Mouse (Mus musculus): ENCODE data around the gene Gm45753. TPM values are rescaled to one million over a fixed set of nuclear protein-coding genes. Genes with fewer than 3 reads are reported as not detected.
A peak's percentile ranks its signal among the peaks of the same experiment; 100 is the strongest.

Gm45753 gene
- 0.43 and 0.71 TPM in 2 replicates for polyA plus RNA-seq (2015; fragmentation: Nextera tagmentation; extraction: Ambion mirVana)

DNA sequence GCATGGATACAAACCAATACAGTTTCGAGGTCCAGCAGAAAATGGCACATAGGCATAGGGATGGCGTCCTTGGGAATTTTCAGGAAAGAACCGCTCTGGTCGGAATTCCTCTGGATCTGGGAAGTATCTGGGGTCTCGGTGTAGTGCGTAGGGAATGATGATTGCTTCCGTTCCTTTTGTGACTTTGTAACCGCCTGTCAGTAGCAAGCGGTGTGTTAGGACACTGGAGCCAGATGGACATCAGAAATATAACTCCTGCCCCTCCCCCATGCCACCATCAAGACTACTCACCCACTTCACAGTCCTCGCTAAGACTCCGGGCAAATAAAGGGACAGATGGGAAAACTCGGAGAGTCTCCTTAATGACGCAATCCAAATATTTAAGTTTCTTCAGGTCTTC, at the start of gene Gm45753:
Gm45753 (minus strand) TSS at position 101 of the 400 bp plus-strand sequence.
- H3K4me2 ChIP-seq (ENCODE audit: low read length): no peak within 1 kb of the TSS
- no peak within 1 kb of the TSS for H3K4me3 ChIP-seq (replicated peaks; ENCODE audit: low read depth, low read length)
- H3K27me3 ChIP-seq (ENCODE audit: insufficient read depth, low read length): no peaks in the 10 kb centered on the region
- H3K27ac ChIP-seq: no peak within 1 kb of the TSS
- WGBS: 83% methylated on average over 13 of the region's 13 CpGs
- no peaks in the 10 kb centered on the region for H3K36me3 ChIP-seq (ENCODE audit: insufficient read depth, low read length)
- TF ChIP-seq CTCF (IDR thresholded peaks at IDR 0.05; ENCODE audit: low read depth): no peak
- no peak for ATAC-seq (replicated peaks; ENCODE audit: low FRiP score, low read depth)
- no peak within 1 kb of the TSS for H3K9ac ChIP-seq (ENCODE audit: low read depth, low read length)
- H3K4me1 ChIP-seq (replicated peaks; ENCODE audit: insufficient read depth, low read length): no peaks in the 10 kb centered on the region
- no peaks in the 10 kb centered on the region for H3K9me3 ChIP-seq (replicated peaks; ENCODE audit: low read length)
- DNase-seq (ENCODE audit: low spot score): no peak

DNA sequence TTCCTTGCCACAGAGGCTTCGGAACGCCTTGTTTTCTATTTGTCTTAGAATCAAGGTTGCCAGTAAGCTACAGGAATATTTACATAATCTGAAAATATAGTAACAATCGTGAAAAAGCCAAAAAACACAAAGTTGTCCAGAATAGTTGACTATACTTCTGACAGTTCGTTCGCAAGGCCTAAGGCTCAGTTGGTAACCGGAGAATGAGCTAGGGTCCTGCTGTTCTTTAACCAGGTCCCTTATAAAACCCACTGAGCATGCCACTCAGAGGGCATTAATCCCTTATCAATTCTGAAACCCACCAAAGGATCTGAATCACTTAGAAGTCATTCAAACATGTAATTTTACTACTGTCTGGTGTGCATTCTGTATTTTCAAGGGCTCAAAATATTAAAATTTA, 47.5 kb upstream of the Gm45753 start:
- Histone ChIP-seq H3K4me2 (ENCODE audit: low read length) (no peak overlapping the region), H3K9me3 (replicated peaks; ENCODE audit: low read length) (no peaks in the 10 kb centered on the region), H3K27ac (peak overlapping the region; percentile 51; the same call in 1 of the 2 replicates), H3K9ac (ENCODE audit: low read depth, low read length) (no peak overlapping the region), H3K4me1 (replicated peaks; ENCODE audit: insufficient read depth, low read length) (0 out of 2 replicates have a peak, but pooled peaks cover 8% of the 10 kb centered on the region), H3K27me3 (ENCODE audit: insufficient read depth, low read length) (no peaks in the 10 kb centered on the region), H3K36me3 (ENCODE audit: insufficient read depth, low read length) (peaks cover 10% of the 10 kb centered on the region; the same call in 1 of the 2 replicates), H3K4me3 (replicated peaks; ENCODE audit: low read depth, low read length) (no peak overlapping the region)
- ATAC-seq (replicated peaks; ENCODE audit: low FRiP score, low read depth) (no peak), DNase-seq (ENCODE audit: low spot score) (no peak)
- TF ChIP-seq CTCF (IDR thresholded peaks at IDR 0.05; ENCODE audit: low read depth): no peak
- WGBS: 60% methylated on average over 6 of the region's 6 CpGs

DNA sequence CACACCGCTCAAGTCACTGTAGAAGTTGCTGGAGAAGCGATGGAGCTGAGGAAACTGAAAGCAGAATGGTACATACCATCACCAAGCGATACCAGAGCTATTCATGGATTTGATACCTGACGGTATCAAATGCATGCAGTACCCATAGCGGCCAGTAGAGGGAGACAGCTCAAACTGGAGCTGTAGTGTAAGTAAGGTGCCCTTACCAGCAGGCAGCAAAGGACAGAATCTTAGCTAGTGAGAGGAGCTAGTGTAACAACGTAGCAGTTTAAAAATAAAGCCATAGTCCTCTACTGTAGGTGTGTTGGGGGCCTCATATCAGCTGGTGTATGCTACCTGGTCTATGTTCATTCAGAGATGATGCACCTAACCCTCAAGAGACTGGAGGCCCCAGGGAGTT, 36.8 kb upstream of the Gm45753 start:
- 22% methylated on average over 6 of the region's 6 CpGs for WGBS
- ATAC-seq (replicated peaks; ENCODE audit: low FRiP score, low read depth) (peak; percentile 76), DNase-seq (ENCODE audit: low spot score) (peak; percentile 85)
- Histone ChIP-seq H3K27ac (no peak overlapping the region), H3K9ac (ENCODE audit: low read depth, low read length) (no peak overlapping the region), H3K9me3 (replicated peaks; ENCODE audit: low read length) (no peaks in the 10 kb centered on the region), H3K36me3 (ENCODE audit: insufficient read depth, low read length) (peaks cover 37% of the 10 kb centered on the region), H3K4me2 (ENCODE audit: low read length) (no peak overlapping the region), H3K27me3 (ENCODE audit: insufficient read depth, low read length) (no peaks in the 10 kb centered on the region), H3K4me3 (replicated peaks; ENCODE audit: low read depth, low read length) (no peak overlapping the region), H3K4me1 (replicated peaks; ENCODE audit: insufficient read depth, low read length) (no peaks in the 10 kb centered on the region)
- peak; percentile 97 for TF ChIP-seq CTCF (IDR thresholded peaks at IDR 0.05; ENCODE audit: low read depth)

DNA sequence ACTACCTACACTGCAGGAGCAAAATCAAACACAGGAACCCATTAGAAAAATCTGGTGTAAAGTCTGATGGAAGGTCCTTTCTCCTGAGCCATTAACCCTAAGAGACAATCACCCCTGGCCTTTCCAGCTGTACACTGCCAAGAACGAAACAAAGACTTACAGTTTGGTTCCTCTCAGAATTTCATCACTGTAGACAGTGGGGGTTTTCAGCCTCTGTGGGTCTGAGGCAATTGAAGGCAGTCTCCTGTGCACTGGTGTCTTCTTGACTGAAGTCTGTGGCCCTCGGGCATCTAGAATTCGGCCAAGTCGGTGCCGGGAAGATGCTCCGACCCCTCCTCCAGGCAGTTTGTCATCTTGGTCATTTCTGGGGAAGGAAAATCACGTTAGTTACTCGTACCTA, 36.0 kb upstream of the Gm45753 start:
- no peaks in the 10 kb centered on the region for H3K27me3 ChIP-seq (ENCODE audit: insufficient read depth, low read length)
- WGBS: 94% methylated on average over 8 of the region's 8 CpGs
- ATAC-seq (replicated peaks; ENCODE audit: low FRiP score, low read depth) (no peak), DNase-seq (ENCODE audit: low spot score) (no peak)
- H3K9ac ChIP-seq (ENCODE audit: low read depth, low read length): no peak overlapping the region
- H3K4me2 ChIP-seq (ENCODE audit: low read length): no peak overlapping the region
- no peak for TF ChIP-seq CTCF (IDR thresholded peaks at IDR 0.05; ENCODE audit: low read depth)
- H3K4me1 ChIP-seq (replicated peaks; ENCODE audit: insufficient read depth, low read length): no peaks in the 10 kb centered on the region
- peaks cover 40% of the 10 kb centered on the region for H3K36me3 ChIP-seq (ENCODE audit: insufficient read depth, low read length)
- H3K27ac ChIP-seq: no peak overlapping the region
- no peak overlapping the region for H3K4me3 ChIP-seq (replicated peaks; ENCODE audit: low read depth, low read length)
- no peaks in the 10 kb centered on the region for H3K9me3 ChIP-seq (replicated peaks; ENCODE audit: low read length)

DNA sequence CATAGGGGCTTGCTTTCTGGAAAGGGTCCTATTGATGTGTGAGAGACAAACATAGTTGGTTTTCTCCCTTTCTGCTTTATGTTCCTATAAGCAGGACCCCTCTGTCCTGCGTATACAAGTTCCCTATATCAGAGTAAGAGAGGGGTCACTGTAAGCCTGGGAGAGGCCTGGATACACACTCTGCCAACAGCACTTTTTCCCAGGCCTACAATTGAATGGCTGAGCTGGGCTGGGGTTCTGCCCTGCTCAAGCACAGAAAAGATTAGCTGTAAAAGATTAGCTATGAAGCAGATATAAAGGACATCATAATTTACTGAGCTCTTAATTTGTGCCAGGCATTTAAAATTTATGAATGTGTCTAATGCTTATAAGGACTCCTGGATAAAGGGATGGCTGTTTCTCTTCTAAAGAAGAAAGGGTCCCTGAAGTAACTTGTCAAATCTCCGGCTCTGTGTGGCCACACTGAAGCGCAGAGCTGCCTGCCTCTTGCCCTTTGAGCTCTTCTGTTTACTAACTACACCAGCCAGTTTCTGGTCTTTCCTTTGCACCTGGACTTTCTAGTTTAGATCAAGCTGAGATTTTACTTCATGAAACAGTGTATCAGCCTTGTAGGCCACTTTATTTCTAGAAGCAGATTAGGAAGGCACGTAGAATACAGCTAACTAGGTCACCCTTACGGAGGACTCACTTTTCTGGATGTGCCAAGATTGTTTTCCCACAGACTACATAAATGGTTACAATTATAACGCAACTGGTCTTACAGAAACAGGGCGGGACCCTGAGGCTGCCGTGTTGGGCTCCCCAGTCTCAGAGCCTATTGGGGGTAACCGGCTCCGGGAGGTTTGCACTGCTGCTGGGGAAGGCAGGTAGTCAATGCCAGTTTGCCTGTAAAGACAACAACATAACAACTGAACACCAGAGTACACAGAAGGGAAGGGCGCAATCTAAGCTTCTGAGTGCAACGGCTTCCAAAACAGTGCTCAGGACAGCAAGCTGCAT, 33.7 kb upstream of the Gm45753 start:
- DNase-seq (ENCODE audit: low spot score) (no peak), ATAC-seq (replicated peaks; ENCODE audit: low FRiP score, low read depth) (no peak)
- 91% methylated on average over 12 of the region's 12 CpGs for WGBS
- TF ChIP-seq CTCF (IDR thresholded peaks at IDR 0.05; ENCODE audit: low read depth): no peak
- Histone ChIP-seq H3K4me1 (replicated peaks; ENCODE audit: insufficient read depth, low read length) (no peaks in the 10 kb centered on the region), H3K9ac (ENCODE audit: low read depth, low read length) (no peak overlapping the region), H3K4me3 (replicated peaks; ENCODE audit: low read depth, low read length) (no peak overlapping the region), H3K27ac (no peak overlapping the region), H3K9me3 (replicated peaks; ENCODE audit: low read length) (no peaks in the 10 kb centered on the region), H3K36me3 (ENCODE audit: insufficient read depth, low read length) (peaks cover 40% of the 10 kb centered on the region), H3K27me3 (ENCODE audit: insufficient read depth, low read length) (no peaks in the 10 kb centered on the region), H3K4me2 (ENCODE audit: low read length) (no peak overlapping the region)

DNA sequence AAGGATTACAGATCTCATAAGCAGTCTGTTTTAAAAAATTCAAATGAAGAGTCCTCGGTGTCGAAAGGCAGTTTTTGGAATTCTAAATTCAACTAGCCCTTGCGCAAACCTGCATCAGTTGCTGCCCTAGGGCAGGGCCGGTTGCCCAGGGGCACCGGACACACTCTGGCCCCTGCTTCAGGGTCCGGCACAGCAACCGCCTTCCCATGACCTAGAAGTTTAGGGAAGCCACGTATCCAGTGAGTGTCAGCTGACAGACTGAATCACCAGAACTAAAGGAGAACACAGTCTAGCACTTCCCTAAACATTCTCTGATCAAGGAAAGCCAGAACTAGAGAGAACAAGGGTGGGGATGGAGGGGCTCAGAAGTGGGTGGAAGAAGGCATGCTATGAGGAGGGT, 25.2 kb upstream of the Gm45753 start:
- H3K27ac ChIP-seq: no peak overlapping the region
- no peak for TF ChIP-seq CTCF (IDR thresholded peaks at IDR 0.05; ENCODE audit: low read depth)
- peak overlapping the region; percentile 51 for H3K4me3 ChIP-seq (replicated peaks; ENCODE audit: low read depth, low read length)
- 4% methylated on average over 8 of the region's 8 CpGs for WGBS
- H3K4me2 ChIP-seq (ENCODE audit: low read length): peak overlapping the region; percentile 95
- ATAC-seq (replicated peaks; ENCODE audit: low FRiP score, low read depth) (0 out of 2 replicates have a peak, but pooled peaks have one; percentile 49), DNase-seq (ENCODE audit: low spot score) (no peak)
- H3K4me1 ChIP-seq (replicated peaks; ENCODE audit: insufficient read depth, low read length): no peaks in the 10 kb centered on the region; the same call in 1 of the 2 replicates
- peak overlapping the region; percentile 50 for H3K9ac ChIP-seq (ENCODE audit: low read depth, low read length)
- peaks cover 5% of the 10 kb centered on the region; the same call in 1 of the 2 replicates for H3K36me3 ChIP-seq (ENCODE audit: insufficient read depth, low read length)
- no peaks in the 10 kb centered on the region for H3K27me3 ChIP-seq (ENCODE audit: insufficient read depth, low read length)
- no peaks in the 10 kb centered on the region for H3K9me3 ChIP-seq (replicated peaks; ENCODE audit: low read length)

All from kidney, postnatal 0 days (tissue).